Mouse (Mus musculus): ENCODE measurements around the gene Mug2.
"Not testable (repeated sequence)": the region's sequence is repeated elsewhere in the genome, so short reads cannot be mapped to it uniquely, and the experiment has no call there.

The Mug2 gene

DNA sequence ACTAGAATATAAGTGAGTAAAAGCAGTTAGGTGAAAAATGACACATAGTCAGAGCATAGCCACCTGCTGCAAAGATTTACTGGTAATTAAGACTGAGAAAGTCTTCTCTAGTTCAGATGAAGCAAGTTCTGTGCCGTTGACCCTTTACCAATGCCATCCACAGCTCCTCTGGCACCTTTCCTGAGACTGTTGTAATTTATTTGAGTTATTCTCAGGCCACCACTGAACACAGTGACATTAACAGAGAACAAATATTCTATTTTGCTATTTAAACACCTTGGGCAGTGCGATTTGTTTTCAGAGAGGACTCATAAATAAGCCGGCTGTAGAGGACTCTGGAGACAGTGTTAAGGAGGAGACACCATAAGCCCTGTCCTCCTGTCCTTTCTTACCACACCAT is at the start of gene Mug2:
Gene Mug2 (plus strand): TSS at position 301 of the 400 bp plus-strand sequence.
- DNase-seq (ENCODE audit: low read depth, low spot score) = not testable (repeated sequence)

DNA sequence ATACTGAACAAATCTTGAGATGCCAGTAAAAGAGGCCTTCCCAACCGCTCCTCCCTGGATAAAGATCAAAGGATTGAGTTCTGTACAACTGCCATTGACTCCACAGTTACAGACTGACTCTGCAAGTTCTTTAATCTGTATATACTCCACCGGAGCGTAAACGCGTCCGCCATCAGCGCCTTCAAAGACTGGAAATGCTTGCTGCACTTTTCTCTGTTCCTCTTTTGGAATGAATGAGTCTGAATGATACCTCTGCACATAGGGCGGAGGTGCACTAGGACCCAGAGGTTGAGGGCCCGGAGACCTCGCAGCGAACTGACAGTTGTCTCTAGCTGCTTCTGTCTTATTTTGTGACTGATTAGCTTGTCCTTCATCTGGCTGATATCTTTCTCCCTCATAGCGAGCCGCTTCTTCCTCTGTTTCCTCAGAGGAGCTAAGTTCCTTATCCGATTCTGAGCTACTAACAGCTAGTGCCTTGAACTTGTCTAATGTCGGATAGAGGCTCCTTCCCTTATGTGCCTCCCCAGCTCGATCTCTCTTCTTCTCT is 48.7 kb upstream of the Mug2 start:
- not testable (repeated sequence) for DNase-seq (ENCODE audit: low read depth, low spot score)

DNA sequence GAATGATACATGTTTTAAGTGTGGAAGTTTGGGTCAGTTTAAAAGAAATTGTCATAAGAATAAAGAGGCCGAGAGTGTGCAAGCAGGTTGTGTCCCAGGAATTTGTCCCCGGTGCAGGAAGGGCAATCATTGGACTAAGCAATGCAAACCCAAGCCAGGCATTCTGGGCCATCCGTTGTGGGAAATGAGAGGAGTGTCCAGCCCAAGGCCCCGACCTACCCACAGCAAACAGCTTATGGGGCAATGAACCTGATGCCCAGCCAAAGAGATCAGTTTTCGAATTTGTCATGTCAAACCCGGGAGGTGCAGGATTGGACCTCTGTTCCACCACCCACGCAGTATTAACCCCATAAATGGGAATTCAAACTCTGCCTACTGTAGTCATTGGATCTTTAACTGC is 30.9 kb upstream of the Mug2 start:
- DNase-seq (ENCODE audit: low read depth, low spot score) = no peak

DNA sequence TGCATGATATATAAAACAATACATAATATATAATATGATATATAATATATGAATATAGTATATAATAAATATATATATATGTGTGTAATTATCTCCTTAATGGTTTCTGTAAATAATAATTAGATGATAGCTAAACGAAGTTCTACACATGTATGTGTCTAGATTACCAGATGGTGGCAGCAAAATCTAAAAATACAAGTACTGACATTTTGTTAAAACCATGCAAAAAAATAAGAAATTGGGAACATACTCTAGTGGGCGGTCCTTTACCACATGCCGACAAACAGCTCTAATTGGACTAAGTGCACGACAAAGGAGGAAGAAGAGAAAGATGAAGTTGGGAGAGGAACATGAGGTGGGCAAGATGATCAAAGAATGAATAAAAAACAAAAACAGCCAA is 94.3 kb downstream of the Mug2 start:
- no peak for DNase-seq (ENCODE audit: low read depth, low spot score)

DNA sequence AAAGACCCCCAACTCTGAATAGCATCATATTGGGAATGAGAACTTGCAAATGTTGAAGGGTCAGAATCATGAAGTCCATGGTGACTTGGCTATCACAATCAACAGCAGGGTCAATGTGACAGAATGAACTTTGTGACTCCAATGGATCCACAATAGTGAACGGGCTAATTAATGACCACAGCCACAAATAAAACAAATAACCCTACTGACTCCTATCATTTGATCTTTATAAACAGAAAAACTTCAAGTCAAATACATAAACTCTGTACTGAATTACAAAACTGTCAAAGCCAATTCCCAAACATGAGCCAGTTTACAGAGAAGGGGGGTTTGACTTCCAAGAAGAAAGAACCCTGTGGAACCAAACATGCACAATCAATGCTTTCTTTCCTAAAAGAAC is 95.1 kb downstream of the Mug2 start:
- no peak for DNase-seq (ENCODE audit: low read depth, low spot score)

DNA sequence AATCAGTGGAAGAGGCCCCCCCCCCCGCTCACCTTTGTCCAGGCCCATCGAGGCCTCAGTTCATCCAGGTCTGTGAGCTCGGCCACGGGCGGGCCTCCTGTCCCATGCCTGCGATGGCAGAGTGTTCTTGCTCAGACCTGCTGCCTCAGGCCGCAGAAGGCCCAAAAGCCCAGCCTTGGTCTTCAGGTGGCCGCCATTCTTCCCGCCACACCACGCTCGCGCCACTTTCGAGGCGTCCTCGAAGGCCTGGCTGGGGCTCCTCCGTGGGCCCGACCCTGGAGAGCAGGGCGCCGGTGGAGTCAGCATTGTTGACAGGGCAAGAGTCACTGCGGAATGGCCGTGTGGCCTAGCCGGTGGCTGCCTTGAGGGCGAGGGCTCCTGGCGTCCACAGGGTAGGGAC is 110.4 kb downstream of the Mug2 start:
- DNase-seq (ENCODE audit: low read depth, low spot score) = no peak

DNA sequence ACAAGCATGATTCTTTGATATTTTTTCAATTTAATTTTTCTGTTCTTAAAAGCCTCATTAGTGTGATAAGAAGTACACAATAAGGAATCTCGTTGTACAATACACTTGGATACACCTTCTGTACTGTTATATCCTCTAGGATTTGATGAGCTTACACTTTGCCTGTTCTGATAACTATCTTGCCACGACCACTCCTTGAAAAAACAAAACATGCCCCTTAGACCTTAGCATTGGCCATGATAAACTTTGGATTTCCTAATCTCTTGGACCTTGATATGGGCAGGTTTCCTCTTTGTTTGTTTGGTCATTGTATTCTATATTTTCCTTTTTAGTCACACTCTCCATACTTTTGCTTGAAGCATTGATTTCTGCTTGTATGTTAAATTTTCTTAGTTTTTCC is 123.0 kb downstream of the Mug2 start:
- no peak for DNase-seq (ENCODE audit: low read depth, low spot score)
